Mouse (Mus musculus) liver, adult 2 months (tissue): ENCODE measurements around the gene Fam193b.

Source experiments
- CTCF ChIP-seq: fragments of 200-500 bp; IDR thresholded peaks from 2 replicates; pipeline ENCODE4 v1.5.1; 2011; ENCODE audit warnings: low read depth, low read length, control low read depth
- POLR2A ChIP-seq: fragments of 200-500 bp; IDR thresholded peaks from 2 replicates; pipeline ENCODE4 v1.6.1; 2011; ENCODE audit warnings: low read length, control low read depth; ENCODE audit not compliant: insufficient read depth; ENCODE audit errors: extremely low read depth

DNA sequence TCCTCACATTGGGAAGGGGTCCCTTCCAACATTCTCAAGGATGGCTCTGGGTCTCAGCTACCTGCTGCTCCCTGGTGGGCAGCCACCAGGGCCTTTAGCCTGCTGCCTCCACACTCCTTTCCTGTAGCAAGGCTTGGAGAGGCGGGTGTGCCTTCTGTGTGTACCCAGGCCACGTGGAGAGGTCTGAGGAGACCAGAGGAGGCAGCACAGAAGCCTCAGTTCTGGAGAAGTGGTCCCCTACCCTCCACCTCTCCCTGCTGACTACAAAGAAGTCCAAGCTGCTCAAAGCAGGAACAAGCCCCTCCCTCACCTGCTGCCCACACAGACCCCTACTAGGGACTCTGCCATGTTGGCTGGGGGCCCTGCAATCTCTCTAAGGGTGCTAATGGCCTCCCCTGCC lies 76.7 kb downstream of the Fam193b start:
- TF ChIP-seq POLR2A (no peak), CTCF (no peak)
